Mouse (Mus musculus) heart, postnatal 0 days (tissue): Measurements from ENCODE around the gene Espl1. TPM values are rescaled to one million over a fixed set of nuclear protein-coding genes. Genes with fewer than 3 reads are reported as not detected.
A peak's percentile ranks its signal among the peaks of the same experiment; 100 is the strongest.

Experiments used
- ATAC-seq: fragments of 200-750 bp; cut with Nextera tagmentation; 2 replicates; pipeline ENCODE4 v1.8.0; 2017; ENCODE audit warnings: low read depth, moderate number of reproducible peaks, moderate library complexity; ENCODE audit not compliant: insufficient read depth
- DNase-seq: peaks from one replicate; pipeline ENCODE4 v3.0.0-alpha.2; 2016; ENCODE audit warnings: low spot score
- H3K27ac ChIP-seq: fragments of 300-500 bp; sonication (generic); 2 replicates; pipeline ENCODE4 v1.5.1; 2014; ENCODE audit warnings: low read depth, mild to moderate bottlenecking
- H3K27me3 ChIP-seq: fragments of 300-500 bp; sonication (generic); 2 replicates; pipeline ENCODE4 v1.6.1; 2014; ENCODE audit warnings: low read length, mixed read lengths; ENCODE audit not compliant: control insufficient read depth, insufficient read depth
- H3K36me3 ChIP-seq: fragments of 300-500 bp; sonication (generic); replicated peaks from 2 replicates; pipeline ENCODE4 v1.6.1; 2014; ENCODE audit warnings: low read length, mixed read lengths; ENCODE audit not compliant: control insufficient read depth, insufficient read depth
- H3K4me1 ChIP-seq: fragments of 300-500 bp; sonication (generic); 2 replicates; pipeline ENCODE4 v1.6.1; 2014; ENCODE audit warnings: antibody characterized with exemption; ENCODE audit not compliant: control insufficient read depth, insufficient read depth
- H3K4me2 ChIP-seq: fragments of 300-500 bp; sonication (generic); 2 replicates; pipeline ENCODE4 v1.6.1; 2014; ENCODE audit warnings: low read depth, mild to moderate bottlenecking, low read length, moderate library complexity
- H3K4me3 ChIP-seq: fragments of 300-500 bp; sonication (generic); 2 replicates; pipeline ENCODE4 v1.5.1; 2014; ENCODE audit warnings: low read depth, low read length
- H3K9ac ChIP-seq: fragments of 300-500 bp; sonication (generic); replicated peaks from 2 replicates; pipeline ENCODE4 v1.6.1; 2014; ENCODE audit warnings: low read depth, low read length, mixed read lengths
- H3K9me3 ChIP-seq: fragments of 300-500 bp; sonication (generic); replicated peaks from 2 replicates; pipeline ENCODE4 v1.6.1; 2016; ENCODE audit warnings: low read length; ENCODE audit not compliant: control insufficient read depth
- CTCF ChIP-seq: IDR thresholded peaks from 2 replicates; pipeline ENCODE4 v1.5.1; 2016; ENCODE audit warnings: antibody characterized with exemption, control low read depth, low read depth
- EP300 ChIP-seq: IDR thresholded peaks from 2 replicates; pipeline ENCODE4 v1.6.1; 2016; ENCODE audit warnings: antibody characterized with exemption, low read depth
- WGBS: fragments of 180-500 bp; shearing (Covaris S2); extraction: QIAGEN DNeasy Blood & Tissue Kit; methylation state at CpG from one replicate; pipeline ENCODE4 v1.1.7; 2014; 5-methylcytosine and 5-hydroxymethylcytosine counted together
- polyA plus RNA-seq: library from polyadenylated mRNA; unstranded; fragments of >200 nt; fragmentation: Nextera tagmentation; extraction: Ambion mirVana; gene quantifications from 2 replicates; pipeline ENCODE4 v1.2.1, GENCODE M21; 2015
- total RNA-seq: library from RNA; depleted of rRNA; stranded (reverse); fragments of >200 nt; gene quantifications from 2 replicates; pipeline ENCODE4 v1.2.3, GENCODE M21; 2014; ENCODE audit warnings: low replicate concordance; rRNA removed

The Espl1 gene
- total RNA-seq (11.6 and 15.3 TPM in 2 replicates), polyA plus RNA-seq (2.3 and 3.7 TPM in 2 replicates)

DNA sequence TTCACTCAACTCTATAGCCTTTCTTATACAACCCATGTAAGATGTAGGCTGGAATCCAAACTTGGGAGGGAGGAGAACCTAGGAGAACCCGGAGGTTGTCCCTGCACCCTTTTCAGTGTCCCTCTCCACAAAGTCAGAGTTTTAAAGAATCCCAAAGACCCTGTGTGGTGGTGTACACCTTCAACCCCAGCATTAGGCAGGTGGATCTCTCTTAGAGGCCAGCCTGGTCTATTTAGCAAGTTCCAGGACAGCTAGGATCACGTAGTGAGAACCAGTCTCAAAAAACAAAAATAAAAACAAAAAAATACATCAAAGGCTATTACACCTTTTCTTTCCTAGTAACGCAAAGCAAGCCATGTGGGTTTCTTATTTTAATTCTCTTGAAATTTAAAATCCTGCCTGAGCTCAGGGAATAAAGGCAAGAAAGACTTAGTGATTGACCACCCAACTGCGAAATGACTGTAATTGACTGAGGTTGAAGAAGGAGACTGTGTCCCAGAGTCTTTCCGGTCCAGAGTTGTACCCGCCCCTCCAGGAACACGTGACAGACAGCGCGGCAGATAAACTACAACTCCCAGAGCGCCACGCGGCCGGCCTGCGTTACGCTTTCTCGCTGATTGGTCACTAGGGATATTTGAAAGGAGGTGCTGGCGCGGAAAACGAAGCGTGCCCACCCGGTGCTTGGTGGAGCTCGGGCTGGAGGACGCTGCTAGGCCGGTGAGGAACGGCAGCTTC, at the start of gene Espl1:
TSS of gene Espl1 (plus strand) at position 634 of the 735 bp plus-strand sequence.
- Histone ChIP-seq H3K9me3 (no peaks in the 10 kb centered on the region), H3K4me2 (peak within 1 kb of the TSS; percentile 100), H3K27ac (no peak within 1 kb of the TSS), H3K36me3 (peaks cover 21% of the 10 kb centered on the region), H3K9ac (peak within 1 kb of the TSS; percentile 65), H3K4me3 (peak within 1 kb of the TSS; percentile 73), H3K4me1 (peaks cover 8% of the 10 kb centered on the region), H3K27me3 (no peaks in the 10 kb centered on the region)
- WGBS: 5% methylated on average over 25 of the region's 25 CpGs
- peak; percentile 99 for ATAC-seq
- no peak for TF ChIP-seq EP300
- TF ChIP-seq CTCF: no peak
- DNase-seq: peak; percentile 91

DNA sequence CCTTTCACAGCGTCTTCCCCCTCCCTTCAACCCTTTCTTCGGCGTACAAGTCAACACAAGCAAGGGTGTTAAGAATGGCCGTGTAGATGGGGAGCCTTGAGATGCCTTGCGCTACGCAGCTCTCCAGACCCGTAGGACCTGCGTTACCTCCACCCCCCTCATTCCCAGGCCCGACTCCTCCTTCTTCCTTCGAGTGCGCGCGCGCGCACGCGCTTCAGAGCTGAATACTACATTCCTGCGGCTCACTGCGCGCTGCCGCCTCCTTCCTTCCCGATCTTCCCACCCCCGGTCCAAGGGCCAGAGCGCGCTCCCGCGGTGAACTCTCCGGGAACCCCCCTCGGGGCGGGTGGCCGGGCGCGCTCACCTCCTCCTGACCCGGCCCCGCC, 49.2 kb upstream of the Espl1 start:
- no peaks in the 10 kb centered on the region for H3K36me3 ChIP-seq
- no peaks in the 10 kb centered on the region for H3K9me3 ChIP-seq
- peak overlapping the region; percentile 91 for H3K27ac ChIP-seq
- H3K4me1 ChIP-seq: 0 out of 2 replicates have a peak, but pooled peaks cover 12% of the 10 kb centered on the region
- peak overlapping the region; percentile 56 for H3K9ac ChIP-seq
- TF ChIP-seq CTCF (no peak), EP300 (no peak)
- peak overlapping the region; percentile 78 for H3K4me2 ChIP-seq
- H3K27me3 ChIP-seq: no peaks in the 10 kb centered on the region
- ATAC-seq (peak; percentile 78), DNase-seq (peak; percentile 94)
- under 1% methylated on average over 35 of the region's 35 CpGs for WGBS
- peak overlapping the region; percentile 67 for H3K4me3 ChIP-seq

DNA sequence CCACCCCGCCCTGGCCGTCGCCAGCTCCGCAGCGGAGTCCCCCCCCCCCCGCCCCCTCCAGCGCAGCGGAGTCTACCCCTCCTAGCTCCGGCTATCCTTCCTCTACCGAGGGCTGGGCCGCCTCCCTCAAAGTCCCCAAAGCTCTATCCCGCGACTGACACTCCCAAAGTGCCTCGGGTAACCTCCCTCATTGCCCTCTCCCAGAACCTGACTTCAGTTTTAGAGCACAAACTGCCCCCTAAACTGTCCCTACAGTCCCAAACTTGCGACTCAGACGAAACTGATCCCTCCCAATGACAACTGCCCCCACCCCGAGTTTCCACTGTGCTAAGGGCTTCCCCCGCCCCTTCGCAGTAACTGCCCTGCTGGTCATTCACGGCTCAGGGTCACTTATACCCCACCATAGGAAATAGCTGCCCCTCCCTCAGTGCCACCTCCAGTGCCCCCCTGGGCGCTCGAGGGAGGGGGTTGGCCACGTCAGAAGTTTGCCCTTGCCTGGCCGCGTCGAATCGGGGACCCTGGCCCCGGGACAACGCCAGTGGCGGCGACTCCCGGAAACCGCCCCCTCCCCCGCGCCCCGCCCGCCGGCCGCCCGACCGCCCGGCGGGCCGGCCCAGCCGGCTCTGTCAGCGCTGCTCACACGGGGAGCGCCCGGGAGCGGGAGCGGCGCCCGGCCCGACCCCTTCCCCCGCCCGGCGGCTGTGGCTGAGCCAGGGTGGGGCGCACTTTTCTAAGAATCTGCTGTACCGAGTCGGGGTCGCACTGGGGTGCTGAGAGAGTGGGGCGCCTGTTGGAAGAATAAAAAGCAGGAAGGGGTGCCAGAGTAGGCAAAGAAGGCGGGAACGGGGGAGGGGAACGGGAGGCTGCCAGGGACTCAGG, 48.6 kb upstream of the Espl1 start:
- peak overlapping the region; percentile 56 for H3K9ac ChIP-seq
- H3K4me3 ChIP-seq: peak overlapping the region; percentile 67
- peaks cover 4% of the 10 kb centered on the region; the same call in 1 of the 2 replicates for H3K27me3 ChIP-seq
- no peaks in the 10 kb centered on the region for H3K9me3 ChIP-seq
- H3K27ac ChIP-seq: peak overlapping the region; percentile 91
- peak overlapping the region; percentile 78 for H3K4me2 ChIP-seq
- DNase-seq: peak; percentile 68
- 0 out of 2 replicates have a peak, but pooled peaks cover 12% of the 10 kb centered on the region for H3K4me1 ChIP-seq
- ATAC-seq: peak; percentile 64
- no peak for TF ChIP-seq CTCF
- peak; percentile 63 for TF ChIP-seq EP300
- no peaks in the 10 kb centered on the region for H3K36me3 ChIP-seq
- 1% methylated on average over 54 of the region's 65 CpGs for WGBS

DNA sequence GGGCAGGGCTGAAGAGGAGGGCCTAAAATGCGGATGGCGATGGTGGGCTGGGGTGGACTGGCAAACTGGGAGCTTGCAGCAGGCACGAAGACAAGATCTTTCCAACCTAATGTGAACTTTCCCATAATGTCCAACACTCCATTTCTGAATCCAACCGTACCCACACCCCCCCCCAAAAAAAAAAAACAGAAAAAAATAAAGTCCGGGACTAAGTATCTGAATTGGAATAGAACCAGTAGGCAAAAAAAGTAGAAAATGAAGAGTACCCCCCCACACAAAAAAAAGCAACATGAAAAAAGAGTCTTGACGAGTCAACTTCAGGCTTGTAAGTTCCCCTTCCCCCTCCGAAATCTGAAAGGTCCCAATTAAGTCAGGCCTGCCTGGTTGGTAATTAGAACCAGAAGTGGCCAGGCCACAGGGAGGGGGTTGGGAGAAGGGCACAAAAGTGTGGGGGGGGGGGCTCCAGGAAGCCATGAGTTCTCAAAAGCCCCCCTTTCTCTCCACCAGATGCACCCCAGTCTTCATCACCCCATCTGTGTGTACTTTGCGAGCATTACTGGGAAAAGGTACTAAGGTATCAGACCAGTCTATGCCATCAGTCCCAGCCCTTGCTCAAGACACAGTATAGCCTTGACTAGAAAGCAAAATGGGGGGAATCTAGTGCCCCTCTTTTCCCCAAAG, 47.8 kb upstream of the Espl1 start:
- peak overlapping the region; percentile 56 for H3K9ac ChIP-seq
- WGBS: 15% methylated on average over 8 of the region's 8 CpGs
- peak overlapping the region; percentile 67 for H3K4me3 ChIP-seq
- ATAC-seq: no peak
- TF ChIP-seq CTCF (no peak), EP300 (no peak)
- no peak for DNase-seq
- peak overlapping the region; percentile 91 for H3K27ac ChIP-seq
- H3K27me3 ChIP-seq: peaks cover 8% of the 10 kb centered on the region; the same call in 1 of the 2 replicates
- H3K36me3 ChIP-seq: no peaks in the 10 kb centered on the region
- H3K4me2 ChIP-seq: peak overlapping the region; percentile 78
- H3K4me1 ChIP-seq: 0 out of 2 replicates have a peak, but pooled peaks cover 10% of the 10 kb centered on the region
- no peaks in the 10 kb centered on the region for H3K9me3 ChIP-seq

DNA sequence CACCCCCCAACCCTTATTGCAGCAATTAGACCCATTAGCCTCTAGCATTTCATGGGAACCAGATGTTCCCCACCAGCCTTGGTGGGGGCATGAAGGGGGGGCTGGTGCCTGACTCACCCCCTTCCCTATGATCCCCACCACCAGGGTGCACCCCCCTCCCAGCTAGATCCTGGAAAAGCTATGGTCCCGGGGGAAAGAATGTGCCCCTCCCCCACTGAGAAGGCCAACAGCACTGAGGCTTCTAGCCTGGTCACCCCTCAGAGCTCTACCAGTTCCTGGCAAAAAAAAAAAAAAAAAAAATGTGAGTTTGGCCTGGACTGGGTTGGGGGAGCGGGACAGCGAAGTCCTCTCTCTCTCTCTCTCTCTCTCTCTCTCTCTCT, 47.3 kb upstream of the Espl1 start:
- DNase-seq (no peak), ATAC-seq (no peak)
- no peaks in the 10 kb centered on the region for H3K36me3 ChIP-seq
- 25% methylated on average over 3 of the region's 3 CpGs for WGBS
- H3K27me3 ChIP-seq: peaks cover 8% of the 10 kb centered on the region; the same call in 1 of the 2 replicates
- 0 out of 2 replicates have a peak overlapping the region, but pooled peaks have one; percentile 13 for H3K4me3 ChIP-seq
- TF ChIP-seq EP300 (no peak), CTCF (no peak)
- H3K9ac ChIP-seq: no peak overlapping the region
- 0 out of 2 replicates have a peak, but pooled peaks cover 10% of the 10 kb centered on the region for H3K4me1 ChIP-seq
- H3K9me3 ChIP-seq: no peaks in the 10 kb centered on the region
- peak overlapping the region; percentile 50 for H3K4me2 ChIP-seq
- H3K27ac ChIP-seq: 0 out of 2 replicates have a peak overlapping the region, but pooled peaks have one; percentile 57
